Mouse (Mus musculus) lung, embryonic 16.5 days (tissue): ENCODE measurements around the gene Cyp21a1. TPM values are rescaled to one million over a fixed set of nuclear protein-coding genes. Genes with fewer than 3 reads are reported as not detected.
"Not testable (repeated sequence)": the region's sequence is repeated elsewhere in the genome, so short reads cannot be mapped to it uniquely, and the experiment has no call there.

ENCODE experiments used
- ATAC-seq: fragments of 200-750 bp; cut with Nextera tagmentation; 2 replicates; pipeline ENCODE4 v1.8.0; 2017; ENCODE audit warnings: low read depth, mild to moderate bottlenecking, moderate library complexity
- H3K27ac ChIP-seq: fragments of 300-500 bp; sonication (generic); 2 replicates; pipeline ENCODE4 v1.5.1; 2014; ENCODE audit warnings: mild to moderate bottlenecking, control low read depth, low read length
- H3K27me3 ChIP-seq: fragments of 300-500 bp; sonication (generic); 2 replicates; pipeline ENCODE4 v1.6.1; 2014; ENCODE audit warnings: low read depth, low read length, mixed read lengths; ENCODE audit not compliant: control insufficient read depth, insufficient read depth
- H3K36me3 ChIP-seq: fragments of 300-500 bp; sonication (generic); 2 replicates; pipeline ENCODE4 v1.6.1; 2014; ENCODE audit warnings: low read length; ENCODE audit not compliant: control insufficient read depth, insufficient read depth
- H3K4me1 ChIP-seq: fragments of 300-500 bp; sonication (generic); replicated peaks from 2 replicates; pipeline ENCODE4 v1.6.1; 2014; ENCODE audit warnings: low read length, mixed read lengths; ENCODE audit not compliant: control insufficient read depth, insufficient read depth
- H3K4me2 ChIP-seq: fragments of 300-500 bp; sonication (generic); 2 replicates; pipeline ENCODE4 v1.6.1; 2014; ENCODE audit warnings: low read depth, low read length, control low read depth
- H3K4me3 ChIP-seq: fragments of 300-500 bp; sonication (generic); 2 replicates; pipeline ENCODE4 v1.5.1; 2014; ENCODE audit warnings: mild to moderate bottlenecking, low read length, control low read depth
- H3K9ac ChIP-seq: fragments of 300-500 bp; sonication (generic); 2 replicates; pipeline ENCODE4 v1.6.1; 2014; ENCODE audit warnings: low read length, control low read depth
- H3K9me3 ChIP-seq: fragments of 300-500 bp; sonication (generic); 2 replicates; pipeline ENCODE4 v1.6.1; 2016; ENCODE audit warnings: low read length; ENCODE audit not compliant: control insufficient read depth
- WGBS: fragments of 180-500 bp; shearing (Covaris S2); extraction: QIAGEN DNeasy Blood & Tissue Kit; methylation state at CpG from one replicate; pipeline ENCODE4 v1.1.7; 2014; 5-methylcytosine and 5-hydroxymethylcytosine counted together
- polyA plus RNA-seq: library from polyadenylated mRNA; unstranded; fragments of >200 nt; fragmentation: Nextera tagmentation; extraction: Ambion mirVana; gene quantifications from 2 replicates; pipeline ENCODE4 v1.2.1, GENCODE M21; 2015

The Cyp21a1 gene
- polyA plus RNA-seq, 1 experiment from 2014 or later: not detected

DNA sequence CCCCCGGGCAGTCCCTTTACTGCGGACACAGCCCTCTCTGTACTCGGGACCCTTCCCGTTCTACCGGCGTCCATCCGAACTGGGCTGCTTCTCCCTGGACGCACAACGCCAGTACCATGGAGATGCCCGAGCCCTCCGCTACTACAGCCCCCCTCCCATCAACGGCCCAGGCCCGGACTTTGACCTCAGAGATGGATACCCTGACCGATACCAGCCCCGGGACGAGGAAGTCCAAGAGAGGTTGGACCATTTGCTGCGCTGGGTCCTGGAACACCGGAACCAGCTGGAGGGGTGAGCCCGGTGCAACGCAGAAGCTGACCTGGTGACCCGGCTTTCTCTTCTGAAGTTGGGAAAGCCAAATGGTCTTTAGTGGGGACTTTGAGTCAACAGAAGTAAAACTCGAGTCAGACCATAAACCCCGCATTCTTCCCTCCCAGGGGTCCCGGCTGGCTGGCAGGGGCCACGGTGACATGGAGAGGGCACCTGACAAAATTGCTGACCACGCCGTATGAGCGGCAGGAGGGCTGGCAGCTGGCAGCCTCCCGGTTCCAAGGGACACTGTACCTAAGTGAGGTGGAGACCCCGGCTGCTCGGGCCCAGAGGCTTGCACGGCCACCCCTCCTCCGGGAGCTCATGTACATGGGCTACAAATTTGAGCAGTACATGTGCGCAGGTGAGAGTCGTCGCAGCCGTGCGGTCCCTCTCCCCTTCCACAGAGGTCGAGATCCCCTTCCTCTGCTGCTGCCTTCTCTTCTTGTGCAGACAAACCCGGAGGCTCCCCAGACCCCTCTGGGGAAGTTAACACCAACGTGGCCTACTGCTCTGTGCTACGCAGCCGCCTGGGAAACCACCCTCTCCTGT lies 33.3 kb upstream of the Cyp21a1 start:
- H3K36me3 ChIP-seq: peaks cover 22% of the 10 kb centered on the region

DNA sequence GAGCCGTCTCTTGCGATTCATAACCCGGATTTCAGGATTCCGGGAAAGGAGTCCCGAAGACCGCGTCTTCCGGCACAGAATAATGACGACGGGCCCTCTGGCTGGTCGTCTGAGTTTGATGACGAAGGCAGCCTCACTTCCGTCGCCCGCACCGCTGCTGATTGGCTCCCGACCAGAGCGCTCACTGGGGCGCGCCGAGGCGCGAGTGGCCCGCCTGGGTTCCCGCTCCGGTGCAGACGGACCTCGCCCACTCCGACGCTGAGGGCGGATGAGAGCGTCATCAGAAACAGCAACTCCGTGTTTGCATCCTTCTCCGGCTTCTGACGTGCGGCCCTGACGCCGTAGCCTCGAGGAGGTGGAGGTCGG lies 32.5 kb upstream of the Cyp21a1 start, which contains the start of the genes Stk19 and Dxo:
Stk19 (minus strand) TSS at position 90 of the 366 bp plus-strand sequence.
Dxo (plus strand) TSS at position 164 of the 366 bp plus-strand sequence.
- Histone ChIP-seq H3K9ac (peak within 1 kb of the TSS; percentile 81), H3K36me3 (peaks cover 22% of the 10 kb centered on the region), H3K27me3 (no peaks in the 10 kb centered on the region), H3K27ac (peak within 1 kb of the TSS; percentile 70), H3K4me3 (peak within 1 kb of the TSS; percentile 82), H3K4me1 (peaks cover 15% of the 10 kb centered on the region), H3K9me3 (no peaks in the 10 kb centered on the region), H3K4me2 (peak within 1 kb of the TSS; percentile 96)
- ATAC-seq: peak; percentile 95
- under 1% methylated on average over 40 of the region's 40 CpGs for WGBS

More for the DNA sequence above, 33.3 kb upstream of the Cyp21a1 start:
- 33% methylated on average over 43 of the region's 43 CpGs for WGBS
- Histone ChIP-seq H3K27me3 (no peaks in the 10 kb centered on the region), H3K4me1 (peaks cover 15% of the 10 kb centered on the region), H3K9ac (peak overlapping the region; percentile 81), H3K9me3 (no peaks in the 10 kb centered on the region), H3K4me3 (peak overlapping the region; percentile 82), H3K27ac (peak overlapping the region; percentile 70; the same call in 1 of the 2 replicates), H3K4me2 (peak overlapping the region; percentile 92)
- peak; percentile 28; the same call in 1 of the 2 replicates for ATAC-seq

- peaks cover 15% of the 10 kb centered on the region for H3K4me1 ChIP-seq
- H3K9ac ChIP-seq: peak overlapping the region; percentile 76
- 4% methylated on average over 48 of the region's 48 CpGs for WGBS
- H3K27me3 ChIP-seq: no peaks in the 10 kb centered on the region
- peak overlapping the region; percentile 60 for H3K27ac ChIP-seq
- H3K4me2 ChIP-seq: peak overlapping the region; percentile 96
- H3K4me3 ChIP-seq: peak overlapping the region; percentile 82
- peaks cover 24% of the 10 kb centered on the region for H3K36me3 ChIP-seq
- no peaks in the 10 kb centered on the region for H3K9me3 ChIP-seq
- peak; percentile 82 for ATAC-seq
Measured at GRCm38 (mm10) chr17:34836155-34836855, 31.9 kb upstream of the Cyp21a1 start.

- not testable (repeated sequence) for H3K4me2 ChIP-seq, H3K4me1 ChIP-seq, H3K9ac ChIP-seq, H3K27ac ChIP-seq, H3K9me3 ChIP-seq, H3K27me3 ChIP-seq, H3K4me3 ChIP-seq, ATAC-seq
- H3K36me3 ChIP-seq: peaks cover 20% of the 10 kb centered on the region
- WGBS: 85% methylated on average over 1 of the region's 1 CpGs
Measured at GRCm38 (mm10) chr17:34830776-34831175, 26.4 kb upstream of the Cyp21a1 start.

- Histone ChIP-seq H3K36me3 (no peaks in the 10 kb centered on the region), H3K9ac (no peak overlapping the region), H3K4me2 (no peak overlapping the region), H3K27me3 (no peaks in the 10 kb centered on the region), H3K4me1 (no peaks in the 10 kb centered on the region), H3K27ac (no peak overlapping the region), H3K9me3 (no peaks in the 10 kb centered on the region), H3K4me3 (no peak overlapping the region)
- WGBS: 78% methylated on average over 7 of the region's 7 CpGs
- no peak for ATAC-seq
Measured at GRCm38 (mm10) chr17:34814818-34815370, 10.5 kb upstream of the Cyp21a1 start.

DNA sequence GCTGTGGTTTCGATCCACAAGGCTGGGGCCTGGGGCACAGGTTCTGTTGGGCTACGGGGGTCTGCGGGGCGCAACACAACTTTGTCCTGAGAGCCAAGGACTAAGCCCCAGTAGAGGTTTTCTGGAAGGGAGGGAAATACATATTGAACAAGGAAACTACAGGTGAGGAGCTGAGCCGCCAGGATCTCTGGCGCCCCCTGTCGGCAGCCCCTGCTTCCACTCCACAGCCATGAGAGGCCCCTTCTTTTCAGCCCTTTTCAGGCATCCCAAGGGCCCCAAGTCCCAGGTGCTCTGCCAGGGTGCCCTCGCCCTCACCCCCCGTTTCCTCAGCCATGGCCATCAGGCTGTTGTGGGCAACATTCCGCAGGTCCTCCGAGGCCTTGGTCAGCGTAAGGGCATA lies 9.4 kb upstream of the Cyp21a1 start:
- not testable (repeated sequence) for H3K9me3 ChIP-seq, ATAC-seq, H3K36me3 ChIP-seq, H3K4me2 ChIP-seq, H3K27me3 ChIP-seq, H3K4me3 ChIP-seq, H3K9ac ChIP-seq, H3K27ac ChIP-seq, H3K4me1 ChIP-seq
- 57% methylated on average over 12 of the region's 12 CpGs for WGBS

DNA sequence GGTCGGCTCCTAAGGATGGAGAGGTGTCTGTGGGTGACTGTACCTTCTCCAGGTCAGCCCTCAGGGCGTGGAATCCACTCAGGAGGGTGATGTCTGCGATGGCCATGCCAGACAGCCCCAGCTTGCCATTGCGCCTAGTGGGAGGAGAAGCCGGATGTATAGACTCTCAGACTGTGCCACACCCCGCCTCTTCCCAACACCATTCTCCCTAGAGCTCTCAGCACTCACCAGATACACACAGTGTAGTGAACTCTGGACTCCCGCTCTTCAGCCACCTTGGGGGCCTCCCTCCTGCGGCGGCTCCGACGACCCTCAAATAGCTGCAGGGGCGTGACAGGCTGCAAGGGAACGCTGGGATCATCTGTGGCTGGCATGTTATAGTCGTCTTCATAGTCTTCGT lies 6.9 kb upstream of the Cyp21a1 start:
- no peaks in the 10 kb centered on the region for H3K36me3 ChIP-seq
- H3K27me3 ChIP-seq: no peaks in the 10 kb centered on the region
- no peak overlapping the region for H3K9ac ChIP-seq
- no peak for ATAC-seq
- H3K4me2 ChIP-seq: no peak overlapping the region
- WGBS: 66% methylated on average over 15 of the region's 15 CpGs
- H3K4me1 ChIP-seq: no peaks in the 10 kb centered on the region
- H3K4me3 ChIP-seq: no peak overlapping the region
- no peaks in the 10 kb centered on the region for H3K9me3 ChIP-seq
- H3K27ac ChIP-seq: no peak overlapping the region

- not testable (repeated sequence) for H3K4me1 ChIP-seq, H3K9me3 ChIP-seq, H3K36me3 ChIP-seq, H3K27me3 ChIP-seq, H3K9ac ChIP-seq, H3K4me3 ChIP-seq, H3K4me2 ChIP-seq, H3K27ac ChIP-seq, ATAC-seq
- WGBS: 66% methylated on average over 7 of the region's 8 CpGs
Measured at GRCm38 (mm10) chr17:34810811-34811210, 6.5 kb upstream of the Cyp21a1 start.

DNA sequence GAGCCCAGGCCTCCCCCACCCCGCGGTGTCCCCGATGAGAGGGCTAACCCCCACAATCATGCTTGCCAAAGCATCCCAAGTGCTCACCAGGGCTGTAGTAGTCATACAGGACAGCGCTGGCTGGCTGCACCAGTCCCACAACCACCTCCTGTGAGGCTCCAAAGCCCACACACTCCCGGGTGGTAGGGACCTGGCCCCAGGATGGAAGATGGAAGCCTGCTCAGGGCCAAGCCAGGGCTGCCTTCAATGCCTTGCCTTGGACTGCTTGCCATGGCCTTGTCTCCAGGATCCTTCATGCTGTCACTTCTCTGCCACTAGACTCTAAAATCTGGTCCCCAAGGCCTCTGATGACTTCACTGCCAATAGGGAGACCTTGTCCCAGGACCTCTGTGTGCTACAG lies 6.0 kb upstream of the Cyp21a1 start:
- 86% methylated on average over 5 of the region's 5 CpGs for WGBS
- H3K9me3 ChIP-seq, H3K4me1 ChIP-seq, H3K4me2 ChIP-seq, H3K27ac ChIP-seq, H3K27me3 ChIP-seq, H3K9ac ChIP-seq, ATAC-seq, H3K4me3 ChIP-seq, H3K36me3 ChIP-seq: not testable (repeated sequence)
